Mouse (Mus musculus) intestine, embryonic 15.5 days (tissue): ENCODE measurements at regions not wholly inside any gene's neighbourhood (a gene's known extent, or its start where the extent isn't known, plus 50 kb on each side); places are given as distances from the start of the nearest gene placed in this dataset.
A peak's percentile ranks its signal among the peaks of the same experiment; 100 is the strongest.

Experiments
- ATAC-seq: fragments of 200-750 bp; cut with Nextera tagmentation; 2 replicates; pipeline ENCODE4 v1.8.0; 2017; ENCODE audit warnings: moderate TSS enrichment, moderate library complexity
- H3K27ac ChIP-seq: fragments of 300-500 bp; sonication (generic); 2 replicates; pipeline ENCODE4 v1.5.1; 2015; ENCODE audit warnings: mild to moderate bottlenecking, inconsistent platforms
- H3K27me3 ChIP-seq: fragments of 300-500 bp; sonication (generic); replicated peaks from 2 replicates; pipeline ENCODE4 v1.6.1; 2015; ENCODE audit warnings: inconsistent platforms
- H3K36me3 ChIP-seq: fragments of 300-500 bp; sonication (generic); 2 replicates; pipeline ENCODE4 v1.6.1; 2015; ENCODE audit warnings: inconsistent platforms
- H3K4me1 ChIP-seq: fragments of 300-500 bp; sonication (generic); replicated peaks from 2 replicates; pipeline ENCODE4 v1.6.1; 2015; ENCODE audit warnings: inconsistent platforms
- H3K4me2 ChIP-seq: fragments of 300-500 bp; sonication (generic); replicated peaks from 2 replicates; pipeline ENCODE4 v1.6.1; 2015; ENCODE audit warnings: mild to moderate bottlenecking, inconsistent platforms
- H3K4me3 ChIP-seq: fragments of 300-500 bp; sonication (generic); replicated peaks from 2 replicates; pipeline ENCODE4 v1.5.1; 2015; ENCODE audit warnings: inconsistent platforms
- H3K9ac ChIP-seq: fragments of 300-500 bp; sonication (generic); 2 replicates; pipeline ENCODE4 v1.6.1; 2015; ENCODE audit warnings: inconsistent platforms
- H3K9me3 ChIP-seq: fragments of 300-500 bp; sonication (generic); 2 replicates; pipeline ENCODE4 v1.6.1; 2016; ENCODE audit warnings: inconsistent platforms
- WGBS: fragments of 180-500 bp; shearing (Covaris S2); methylation state at CpG from one replicate; pipeline ENCODE4 v1.1.7; 2015; 5-methylcytosine and 5-hydroxymethylcytosine counted together

- no peak for ATAC-seq
- Histone ChIP-seq H3K27me3 (no peaks in the 10 kb centered on the region), H3K4me3 (no peak overlapping the region), H3K4me2 (no peak overlapping the region), H3K4me1 (no peaks in the 10 kb centered on the region), H3K27ac (no peak overlapping the region), H3K36me3 (no peaks in the 10 kb centered on the region), H3K9ac (no peak overlapping the region), H3K9me3 (no peaks in the 10 kb centered on the region)
- WGBS = 83% methylated on average over 6 of the region's 6 CpGs
Observed at GRCm38 (mm10) chr1:184260722-184261384, 226.8 kb upstream of the 1700056E22Rik start.

GRCm38 (mm10) chr1:184259853-184260252 lies 225.8 kb upstream of the 1700056E22Rik start:
- 88% methylated on average over 9 of the region's 9 CpGs for WGBS
- no peak overlapping the region for H3K27ac ChIP-seq
- ATAC-seq = no peak
- no peak overlapping the region for H3K9ac ChIP-seq
- no peaks in the 10 kb centered on the region for H3K27me3 ChIP-seq
- H3K36me3 ChIP-seq = no peaks in the 10 kb centered on the region
- no peak overlapping the region for H3K4me2 ChIP-seq
- no peaks in the 10 kb centered on the region for H3K9me3 ChIP-seq
- no peak overlapping the region for H3K4me3 ChIP-seq
- H3K4me1 ChIP-seq = no peaks in the 10 kb centered on the region

- Histone ChIP-seq H3K4me1 (no peaks in the 10 kb centered on the region), H3K27ac (no peak overlapping the region), H3K9me3 (no peaks in the 10 kb centered on the region), H3K36me3 (no peaks in the 10 kb centered on the region), H3K4me3 (no peak overlapping the region), H3K4me2 (no peak overlapping the region), H3K9ac (no peak overlapping the region), H3K27me3 (no peaks in the 10 kb centered on the region)
- WGBS = 90% methylated on average over 6 of the region's 6 CpGs
- ATAC-seq = no peak
Observed at GRCm38 (mm10) chr1:184257356-184257755, 223.3 kb upstream of the 1700056E22Rik start.

- H3K4me3 ChIP-seq = no peak overlapping the region
- H3K27me3 ChIP-seq = no peaks in the 10 kb centered on the region
- no peak overlapping the region for H3K4me2 ChIP-seq
- WGBS = 46% methylated on average over 4 of the region's 4 CpGs
- H3K9me3 ChIP-seq = no peaks in the 10 kb centered on the region
- ATAC-seq = no peak
- H3K4me1 ChIP-seq = no peaks in the 10 kb centered on the region
- H3K36me3 ChIP-seq = no peaks in the 10 kb centered on the region
- no peak overlapping the region for H3K9ac ChIP-seq
- no peak overlapping the region for H3K27ac ChIP-seq
Observed at GRCm38 (mm10) chr1:184254951-184255350, 220.8 kb upstream of the 1700056E22Rik start.

- Histone ChIP-seq H3K4me1 (0 out of 2 replicates have a peak, but pooled peaks cover 2% of the 10 kb centered on the region), H3K27ac (peak overlapping the region; percentile 59), H3K4me2 (peak overlapping the region; percentile 35), H3K27me3 (no peaks in the 10 kb centered on the region), H3K9ac (no peak overlapping the region), H3K4me3 (no peak overlapping the region), H3K9me3 (no peaks in the 10 kb centered on the region), H3K36me3 (no peaks in the 10 kb centered on the region)
- peak; percentile 77 for ATAC-seq
- WGBS = 43% methylated on average over 23 of the region's 23 CpGs
Observed at GRCm38 (mm10) chr1:184244730-184245488, 210.8 kb upstream of the 1700056E22Rik start.

- Histone ChIP-seq H3K9me3 (no peaks in the 10 kb centered on the region), H3K9ac (no peak overlapping the region), H3K4me3 (no peak overlapping the region), H3K36me3 (no peaks in the 10 kb centered on the region), H3K4me1 (0 out of 2 replicates have a peak, but pooled peaks cover 2% of the 10 kb centered on the region), H3K27ac (peak overlapping the region; percentile 59), H3K4me2 (peak overlapping the region; percentile 35), H3K27me3 (no peaks in the 10 kb centered on the region)
- 41% methylated on average over 9 of the region's 9 CpGs for WGBS
- peak; percentile 67 for ATAC-seq
Observed at GRCm38 (mm10) chr1:184244296-184244695, 210.2 kb upstream of the 1700056E22Rik start.

GRCm38 (mm10) chr1:184241846-184242245 lies 207.7 kb upstream of the 1700056E22Rik start:
- ATAC-seq = no peak
- no peaks in the 10 kb centered on the region for H3K9me3 ChIP-seq
- H3K27ac ChIP-seq = no peak overlapping the region
- no peaks in the 10 kb centered on the region for H3K27me3 ChIP-seq
- H3K36me3 ChIP-seq = no peaks in the 10 kb centered on the region
- WGBS = 65% methylated on average over 4 of the region's 4 CpGs
- no peak overlapping the region for H3K9ac ChIP-seq
- H3K4me1 ChIP-seq = 0 out of 2 replicates have a peak, but pooled peaks cover 2% of the 10 kb centered on the region
- H3K4me2 ChIP-seq = no peak overlapping the region
- H3K4me3 ChIP-seq = no peak overlapping the region

GRCm38 (mm10) chr1:184235131-184235983 lies 201.3 kb upstream of the 1700056E22Rik start:
- H3K9ac ChIP-seq = peak overlapping the region; percentile 36
- peak; percentile 75 for ATAC-seq

GRCm38 (mm10) chr1:184234320-184234988 lies 200.4 kb upstream of the 1700056E22Rik start:
- H3K36me3 ChIP-seq = no peaks in the 10 kb centered on the region
- H3K4me1 ChIP-seq = no peaks in the 10 kb centered on the region; the same call in 1 of the 2 replicates
- no peak overlapping the region for H3K27ac ChIP-seq
- WGBS = 60% methylated on average over 8 of the region's 8 CpGs
- no peaks in the 10 kb centered on the region for H3K27me3 ChIP-seq
- no peak overlapping the region for H3K9ac ChIP-seq
- H3K9me3 ChIP-seq = no peaks in the 10 kb centered on the region
- no peak for ATAC-seq
- no peak overlapping the region for H3K4me2 ChIP-seq
- H3K4me3 ChIP-seq = no peak overlapping the region

More at GRCm38 (mm10) chr1:184235131-184235983, 201.3 kb upstream of the 1700056E22Rik start:
- Histone ChIP-seq H3K27ac (no peak overlapping the region), H3K4me2 (peak overlapping the region; percentile 58), H3K4me3 (peak overlapping the region; percentile 11), H3K36me3 (no peaks in the 10 kb centered on the region), H3K4me1 (no peaks in the 10 kb centered on the region; the same call in 1 of the 2 replicates), H3K9me3 (no peaks in the 10 kb centered on the region), H3K27me3 (no peaks in the 10 kb centered on the region)
- 25% methylated on average over 25 of the region's 25 CpGs for WGBS

GRCm38 (mm10) chr1:184233741-184234255 lies 199.7 kb upstream of the 1700056E22Rik start:
- Histone ChIP-seq H3K27ac (no peak overlapping the region), H3K9me3 (no peaks in the 10 kb centered on the region), H3K4me1 (no peaks in the 10 kb centered on the region; the same call in 1 of the 2 replicates), H3K4me2 (no peak overlapping the region), H3K4me3 (no peak overlapping the region), H3K27me3 (no peaks in the 10 kb centered on the region), H3K9ac (no peak overlapping the region), H3K36me3 (no peaks in the 10 kb centered on the region)
- WGBS = 71% methylated on average over 5 of the region's 5 CpGs
- ATAC-seq = no peak

GRCm38 (mm10) chr1:184222326-184222725 lies 188.2 kb upstream of the 1700056E22Rik start:
- no peaks in the 10 kb centered on the region for H3K9me3 ChIP-seq
- WGBS = 54% methylated on average over 2 of the region's 2 CpGs
- H3K36me3 ChIP-seq = no peaks in the 10 kb centered on the region
- H3K9ac ChIP-seq = no peak overlapping the region
- no peak for ATAC-seq
- H3K27me3 ChIP-seq = no peaks in the 10 kb centered on the region
- no peaks in the 10 kb centered on the region for H3K4me1 ChIP-seq
- H3K4me2 ChIP-seq = no peak overlapping the region
- no peak overlapping the region for H3K4me3 ChIP-seq
- H3K27ac ChIP-seq = no peak overlapping the region
